Mouse (Mus musculus): ENCODE measurements around the gene H2al2a. TPM values are rescaled to one million over a fixed set of nuclear protein-coding genes. Genes with fewer than 3 reads are reported as not detected.
"Not testable (repeated sequence)": the region's sequence is repeated elsewhere in the genome, so short reads cannot be mapped to it uniquely, and the experiment has no call there.

The H2al2a gene
- polyA plus RNA-seq, 1 experiment from 2014 or later, result not detected

DNA sequence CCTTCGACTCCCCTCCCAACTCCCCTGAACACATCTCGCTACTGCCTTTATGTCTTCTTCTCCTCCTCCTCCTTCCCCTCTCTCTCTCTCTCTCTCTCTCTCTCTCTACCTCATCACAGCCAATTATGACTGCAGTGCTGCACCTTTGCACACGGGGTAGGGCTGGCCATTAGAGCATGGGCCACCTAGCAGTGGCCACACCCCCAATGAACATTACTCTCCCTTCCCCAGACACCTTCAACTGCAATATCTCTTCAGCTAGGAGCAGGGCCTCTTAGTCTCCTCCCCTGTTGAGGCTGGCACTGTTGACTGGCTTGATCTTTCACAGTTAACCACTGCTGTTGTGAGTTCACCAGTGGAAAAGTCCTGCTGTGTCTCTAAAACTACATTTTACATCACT lies 10.1 kb downstream of the H2al2a start:
- no peak for ATAC-seq (ENCODE audit: low FRiP score)
- 88% methylated on average over 3 of the region's 3 CpGs for WGBS
- Histone ChIP-seq H3K9ac (no peak overlapping the region), H3K9me3 (ENCODE audit: control insufficient read depth, low read length) (no peaks in the 10 kb centered on the region), H3K27ac (no peak overlapping the region), H3K27me3 (ENCODE audit: control insufficient read depth, insufficient read depth, low read length) (no peaks in the 10 kb centered on the region), H3K4me1 (replicated peaks; ENCODE audit: control insufficient read depth, insufficient read depth, low read length) (no peaks in the 10 kb centered on the region), H3K36me3 (replicated peaks; ENCODE audit: control insufficient read depth, insufficient read depth) (no peaks in the 10 kb centered on the region), H3K4me2 (replicated peaks) (no peak overlapping the region), H3K4me3 (replicated peaks; ENCODE audit: low read length) (no peak overlapping the region)
- no peak for DNase-seq (ENCODE audit: low spot score)

DNA sequence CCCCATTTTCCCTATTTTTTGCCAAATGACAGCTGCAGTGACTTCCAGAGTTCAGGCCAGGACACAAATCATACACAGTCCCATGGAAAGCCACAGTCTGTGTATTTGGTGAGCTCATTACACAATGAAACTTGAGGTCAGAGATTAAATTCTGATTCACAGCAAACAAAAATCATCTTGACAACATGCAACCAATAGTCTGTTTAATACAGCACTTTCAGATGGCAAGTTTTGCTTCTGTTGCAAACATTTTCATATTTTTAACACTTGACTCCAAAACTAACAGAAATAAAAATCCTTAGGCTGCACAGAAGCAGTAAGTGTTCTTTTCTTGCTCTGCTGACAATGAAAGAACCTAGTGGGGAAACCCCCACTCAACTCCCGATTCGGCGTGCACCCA lies 12.0 kb downstream of the H2al2a start:
- Histone ChIP-seq H3K9ac (no peak overlapping the region), H3K36me3 (replicated peaks; ENCODE audit: control insufficient read depth, insufficient read depth) (no peaks in the 10 kb centered on the region), H3K4me3 (replicated peaks; ENCODE audit: low read length) (no peak overlapping the region), H3K27ac (no peak overlapping the region), H3K27me3 (ENCODE audit: control insufficient read depth, insufficient read depth, low read length) (no peaks in the 10 kb centered on the region), H3K4me1 (replicated peaks; ENCODE audit: control insufficient read depth, insufficient read depth, low read length) (no peaks in the 10 kb centered on the region), H3K9me3 (ENCODE audit: control insufficient read depth, low read length) (no peaks in the 10 kb centered on the region), H3K4me2 (replicated peaks) (no peak overlapping the region)
- 99% methylated on average over 3 of the region's 3 CpGs for WGBS
- ATAC-seq (ENCODE audit: low FRiP score) (no peak), DNase-seq (ENCODE audit: low spot score) (no peak)

DNA sequence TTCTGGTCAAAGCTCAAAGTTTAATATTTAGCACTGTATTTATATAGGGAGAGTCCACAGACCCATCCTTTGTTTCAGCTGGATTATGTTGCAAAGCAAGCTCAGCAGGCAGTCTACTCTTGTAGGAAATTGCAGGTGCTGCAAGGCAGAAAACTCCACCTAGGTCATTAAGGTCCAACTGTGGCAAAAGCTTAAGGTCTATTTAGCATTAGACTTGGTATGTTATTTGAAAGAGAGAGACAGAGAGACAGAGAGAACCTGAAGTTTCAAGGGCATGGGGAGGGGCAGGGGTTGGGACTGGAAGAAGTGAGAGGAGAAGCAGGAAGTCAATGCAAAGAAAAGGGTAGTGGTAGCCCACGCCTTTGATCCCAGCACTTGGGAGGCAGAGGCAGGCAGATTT lies 14.0 kb downstream of the H2al2a start:
- H3K27me3 ChIP-seq (ENCODE audit: control insufficient read depth, insufficient read depth, low read length), result no peaks in the 10 kb centered on the region
- H3K4me2 ChIP-seq (replicated peaks), result no peak overlapping the region
- ATAC-seq (ENCODE audit: low FRiP score) (no peak), DNase-seq (ENCODE audit: low spot score) (no peak)
- H3K9me3 ChIP-seq (ENCODE audit: control insufficient read depth, low read length), result no peaks in the 10 kb centered on the region
- H3K4me3 ChIP-seq (replicated peaks; ENCODE audit: low read length), result no peak overlapping the region
- H3K27ac ChIP-seq, result no peak overlapping the region
- no peaks in the 10 kb centered on the region for H3K36me3 ChIP-seq (replicated peaks; ENCODE audit: control insufficient read depth, insufficient read depth)
- H3K9ac ChIP-seq, result no peak overlapping the region
- no peaks in the 10 kb centered on the region for H3K4me1 ChIP-seq (replicated peaks; ENCODE audit: control insufficient read depth, insufficient read depth, low read length)
- WGBS, result 78% methylated on average over 1 of the region's 1 CpGs

DNA sequence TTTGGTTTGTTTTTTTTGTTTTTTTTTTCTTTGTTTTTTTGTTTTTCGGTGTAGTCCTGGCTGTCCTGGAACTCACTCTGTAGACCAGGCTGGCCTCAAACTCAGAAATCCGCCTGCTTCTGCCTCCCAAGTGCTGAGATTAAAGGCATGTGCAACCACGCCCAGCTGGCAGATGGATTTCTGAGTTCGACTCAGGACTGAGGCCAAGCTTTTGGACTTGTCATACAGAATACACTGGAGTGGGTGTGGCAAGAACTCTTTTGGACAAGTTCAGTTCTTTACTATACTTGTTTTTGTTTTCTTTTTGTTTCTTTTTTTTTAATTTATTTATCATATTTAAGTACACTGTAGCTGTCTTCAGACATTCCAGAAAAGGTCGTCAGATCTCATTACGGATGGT lies 18.1 kb downstream of the H2al2a start:
- H3K27ac ChIP-seq, result no peak overlapping the region
- H3K27me3 ChIP-seq (ENCODE audit: control insufficient read depth, insufficient read depth, low read length), result no peaks in the 10 kb centered on the region
- ATAC-seq (ENCODE audit: low FRiP score) (no peak), DNase-seq (ENCODE audit: low spot score) (no peak)
- no peaks in the 10 kb centered on the region for H3K9me3 ChIP-seq (ENCODE audit: control insufficient read depth, low read length)
- no peak overlapping the region for H3K4me3 ChIP-seq (replicated peaks; ENCODE audit: low read length)
- no peak overlapping the region for H3K4me2 ChIP-seq (replicated peaks)
- 95% methylated on average over 6 of the region's 6 CpGs for WGBS
- no peaks in the 10 kb centered on the region for H3K36me3 ChIP-seq (replicated peaks; ENCODE audit: control insufficient read depth, insufficient read depth)
- H3K4me1 ChIP-seq (replicated peaks; ENCODE audit: control insufficient read depth, insufficient read depth, low read length), result no peaks in the 10 kb centered on the region
- no peak overlapping the region for H3K9ac ChIP-seq

DNA sequence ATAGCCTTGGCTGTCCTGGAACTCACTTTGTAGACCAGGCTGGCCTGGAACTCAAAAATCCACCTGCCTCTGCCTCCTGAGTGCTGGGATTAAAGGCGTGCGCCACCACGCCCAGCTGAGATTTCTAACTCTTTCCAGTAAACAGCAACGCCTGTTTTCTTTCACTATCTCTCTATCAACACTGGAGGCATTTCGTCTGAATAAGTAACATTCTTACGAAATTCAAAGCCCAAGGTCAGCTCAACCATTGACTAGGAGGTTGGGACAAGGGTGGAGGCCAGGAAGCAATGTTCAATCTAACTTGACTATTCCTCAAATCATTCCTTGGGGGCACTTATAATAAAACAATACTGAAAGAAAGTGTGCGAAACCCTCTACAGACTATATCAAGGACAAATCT lies 18.5 kb downstream of the H2al2a start:
- not testable (repeated sequence) for H3K4me3 ChIP-seq (replicated peaks; ENCODE audit: low read length)
- WGBS, result 97% methylated on average over 7 of the region's 7 CpGs

DNA sequence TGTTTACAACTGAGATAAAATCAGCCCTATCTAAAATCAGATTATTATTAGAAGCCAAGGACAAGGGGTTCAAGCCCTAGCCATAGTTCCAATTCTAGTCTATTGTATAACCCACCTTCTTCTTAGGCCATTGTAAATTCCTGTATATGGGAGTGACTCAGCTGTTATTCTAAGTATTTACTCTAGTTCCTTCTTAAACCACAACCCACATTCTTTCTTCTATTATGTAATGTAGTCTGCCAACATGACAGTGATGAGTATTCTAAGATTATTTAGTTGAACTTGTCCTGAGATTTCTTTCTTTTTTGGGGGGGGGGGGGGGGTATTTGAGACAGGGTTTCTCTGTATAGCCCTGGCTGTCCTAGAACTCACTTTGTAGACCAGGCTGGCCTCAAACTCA lies 19.1 kb downstream of the H2al2a start:
- not testable (repeated sequence) for H3K4me3 ChIP-seq (replicated peaks; ENCODE audit: low read length); H3K9me3 ChIP-seq (ENCODE audit: control insufficient read depth, low read length)

More for the DNA sequence above, 18.5 kb downstream of the H2al2a start:
- H3K27ac ChIP-seq; H3K9ac ChIP-seq; H3K4me2 ChIP-seq (replicated peaks); ATAC-seq (ENCODE audit: low FRiP score); H3K9me3 ChIP-seq (ENCODE audit: control insufficient read depth, low read length); H3K27me3 ChIP-seq (ENCODE audit: control insufficient read depth, insufficient read depth, low read length); DNase-seq (ENCODE audit: low spot score); H3K36me3 ChIP-seq (replicated peaks; ENCODE audit: control insufficient read depth, insufficient read depth); H3K4me1 ChIP-seq (replicated peaks; ENCODE audit: control insufficient read depth, insufficient read depth, low read length): not testable (repeated sequence)

DNA sequence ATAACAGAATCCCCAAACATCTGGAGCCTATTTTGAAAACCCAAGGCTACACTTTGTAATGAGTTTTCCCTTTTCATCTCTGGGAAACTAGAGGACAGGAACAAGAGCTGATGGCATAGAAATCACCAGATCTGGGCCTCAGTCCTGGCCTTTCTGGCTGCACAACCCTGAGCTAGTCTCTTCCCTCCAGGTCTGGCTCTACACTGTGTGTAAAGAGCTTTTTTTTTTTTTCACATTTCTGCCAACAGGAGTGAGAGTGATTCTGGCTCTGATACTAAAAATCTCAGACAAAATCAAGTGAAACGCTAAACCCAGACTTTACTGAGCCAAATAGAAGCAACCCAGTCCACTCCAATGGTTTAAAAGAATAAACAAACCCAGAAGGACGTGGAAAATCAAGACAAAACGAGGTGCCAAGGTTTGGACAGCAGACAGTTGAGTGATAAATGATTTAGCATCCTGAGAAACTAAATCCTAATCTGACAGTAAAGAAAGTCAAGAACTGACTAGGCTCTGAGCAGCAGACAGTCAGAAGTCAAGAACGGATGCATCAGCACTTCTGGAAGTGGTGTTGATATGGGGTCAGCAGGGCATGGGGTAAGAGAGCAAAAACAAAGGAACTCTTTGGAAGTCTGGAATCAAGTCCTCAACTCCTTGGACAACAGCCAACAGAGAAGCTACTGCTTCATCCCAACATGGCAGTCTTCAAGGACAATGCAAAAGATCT lies 21.0 kb downstream of the H2al2a start:
- no peak for DNase-seq (ENCODE audit: low spot score)
- WGBS, result 66% methylated on average over 4 of the region's 4 CpGs

More for the DNA sequence above, 19.1 kb downstream of the H2al2a start:
- not testable (repeated sequence) for H3K9ac ChIP-seq; H3K36me3 ChIP-seq (replicated peaks; ENCODE audit: control insufficient read depth, insufficient read depth); H3K4me2 ChIP-seq (replicated peaks); DNase-seq (ENCODE audit: low spot score); ATAC-seq (ENCODE audit: low FRiP score); H3K4me1 ChIP-seq (replicated peaks; ENCODE audit: control insufficient read depth, insufficient read depth, low read length); H3K27me3 ChIP-seq (ENCODE audit: control insufficient read depth, insufficient read depth, low read length); H3K27ac ChIP-seq

DNA sequence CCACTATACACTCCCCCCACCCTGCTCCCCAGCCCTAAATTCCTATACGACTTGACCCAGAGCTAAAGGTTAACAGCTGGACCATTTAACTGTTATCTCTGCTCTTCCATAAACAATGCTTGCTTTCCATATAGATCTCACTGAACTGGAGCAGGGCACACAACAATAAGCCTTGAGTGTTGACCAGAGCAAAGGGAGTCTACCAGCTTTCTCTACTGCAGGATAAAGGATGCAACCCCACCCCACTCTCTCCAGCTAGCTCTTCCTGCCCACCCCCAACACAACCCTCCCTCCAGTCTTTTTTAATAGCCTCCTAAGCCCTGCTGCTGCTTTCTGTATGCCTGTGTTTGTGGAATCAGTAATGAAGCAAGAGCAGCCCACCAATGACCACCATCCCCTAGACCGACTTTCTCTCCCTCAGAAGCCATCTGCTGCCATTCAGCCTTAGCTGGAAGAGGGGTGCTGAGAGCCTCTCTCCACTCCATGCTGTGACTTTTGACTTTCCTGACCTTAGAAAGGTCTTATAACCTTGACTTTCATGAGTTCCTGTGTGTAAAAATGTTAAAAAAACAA lies 22.8 kb downstream of the H2al2a start:
- H3K4me3 ChIP-seq (replicated peaks; ENCODE audit: low read length), result no peak overlapping the region
- H3K4me1 ChIP-seq (replicated peaks; ENCODE audit: control insufficient read depth, insufficient read depth, low read length), result no peaks in the 10 kb centered on the region
- no peaks in the 10 kb centered on the region for H3K27me3 ChIP-seq (ENCODE audit: control insufficient read depth, insufficient read depth, low read length)
- ATAC-seq (ENCODE audit: low FRiP score) (no peak), DNase-seq (ENCODE audit: low spot score) (no peak)
- no peaks in the 10 kb centered on the region for H3K36me3 ChIP-seq (replicated peaks; ENCODE audit: control insufficient read depth, insufficient read depth)
- H3K9ac ChIP-seq, result no peak overlapping the region
- no peaks in the 10 kb centered on the region for H3K9me3 ChIP-seq (ENCODE audit: control insufficient read depth, low read length)
- no peak overlapping the region for H3K27ac ChIP-seq
- WGBS, result 51% methylated on average over 2 of the region's 2 CpGs
- H3K4me2 ChIP-seq (replicated peaks), result no peak overlapping the region

More for the DNA sequence above, 21.0 kb downstream of the H2al2a start:
- Histone ChIP-seq H3K9me3 (ENCODE audit: control insufficient read depth, low read length) (no peaks in the 10 kb centered on the region), H3K9ac (no peak overlapping the region), H3K4me3 (replicated peaks; ENCODE audit: low read length) (no peak overlapping the region), H3K4me1 (replicated peaks; ENCODE audit: control insufficient read depth, insufficient read depth, low read length) (no peaks in the 10 kb centered on the region), H3K4me2 (replicated peaks) (no peak overlapping the region), H3K27ac (no peak overlapping the region), H3K36me3 (replicated peaks; ENCODE audit: control insufficient read depth, insufficient read depth) (no peaks in the 10 kb centered on the region), H3K27me3 (ENCODE audit: control insufficient read depth, insufficient read depth, low read length) (no peaks in the 10 kb centered on the region)
- ATAC-seq (ENCODE audit: low FRiP score), result no peak

DNA sequence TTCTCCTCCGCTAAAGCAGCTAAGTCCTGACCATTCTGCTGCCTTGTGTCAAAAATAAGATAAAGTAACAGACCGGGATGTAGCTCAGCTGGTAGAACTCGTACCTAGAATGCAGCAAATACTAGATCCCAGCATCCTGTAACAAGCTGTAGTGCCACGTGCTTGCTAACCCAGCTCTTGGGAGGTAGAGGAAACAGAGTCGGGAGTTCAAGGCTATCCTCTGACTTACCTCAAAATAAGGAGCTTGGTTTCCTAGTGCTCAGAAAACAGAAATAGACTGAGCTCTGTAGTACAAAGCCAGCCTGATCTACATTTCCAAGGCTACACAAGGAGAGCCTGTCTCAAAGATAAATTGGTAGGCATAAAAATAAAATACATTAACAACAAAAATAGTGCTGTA lies 23.5 kb downstream of the H2al2a start:
- Histone ChIP-seq H3K4me3 (replicated peaks; ENCODE audit: low read length) (no peak overlapping the region), H3K9me3 (ENCODE audit: control insufficient read depth, low read length) (no peaks in the 10 kb centered on the region), H3K4me2 (replicated peaks) (no peak overlapping the region), H3K4me1 (replicated peaks; ENCODE audit: control insufficient read depth, insufficient read depth, low read length) (no peaks in the 10 kb centered on the region), H3K27ac (no peak overlapping the region), H3K9ac (no peak overlapping the region), H3K36me3 (replicated peaks; ENCODE audit: control insufficient read depth, insufficient read depth) (no peaks in the 10 kb centered on the region), H3K27me3 (ENCODE audit: control insufficient read depth, insufficient read depth, low read length) (no peaks in the 10 kb centered on the region)
- WGBS, result 93% methylated on average over 5 of the region's 5 CpGs
- ATAC-seq (ENCODE audit: low FRiP score), result no peak
- no peak for DNase-seq (ENCODE audit: low spot score)

Data from hindbrain, embryonic 14.5 days (tissue).